Mouse (Mus musculus) embryonic facial prominence, embryonic 11.5 days (tissue): ENCODE results near the gene Cox8b. TPM values are rescaled to one million over a fixed set of nuclear protein-coding genes. Genes with fewer than 3 reads are reported as not detected.

Source experiments
- polyA plus RNA-seq: library from polyadenylated mRNA; unstranded; fragments of >200 nt; fragmentation: Nextera tagmentation; extraction: Ambion mirVana; gene quantifications from 2 replicates; pipeline ENCODE4 v1.2.1, GENCODE M21; 2014

Cox8b gene
- polyA plus RNA-seq, 1 experiment from 2014 or later, result not detected

Other genes starting within 250 kb of the Cox8b start
- gene Olfr539, start 240.5 kb downstream of the Cox8b start, polyA plus RNA-seq, result not detected in 2 replicates
- not detected in 2 replicates for gene Olfr45, start 218.5 kb downstream of the Cox8b start, polyA plus RNA-seq
- gene Olfr541, start 203.2 kb downstream of the Cox8b start, polyA plus RNA-seq, result not detected in 2 replicates
- not detected in 2 replicates for gene Cyp2e1, start 136.7 kb downstream of the Cox8b start, polyA plus RNA-seq
- 0.14 and 0.38 TPM in 2 replicates for gene Syce1, start 112.6 kb downstream of the Cox8b start, polyA plus RNA-seq
- gene Zfp941, start 78.3 kb downstream of the Cox8b start, polyA plus RNA-seq, result 3.5 and 3.6 TPM in 2 replicates
- gene Urah, start 65.4 kb downstream of the Cox8b start, polyA plus RNA-seq, result 1.1 and 1.3 TPM in 2 replicates
- not detected in 2 replicates for gene Scgb1c1, start 54.9 kb downstream of the Cox8b start, polyA plus RNA-seq
- not detected in 2 replicates for gene Odf3, start 52.6 kb downstream of the Cox8b start, polyA plus RNA-seq
- gene Gm45785, start 44.1 kb downstream of the Cox8b start, polyA plus RNA-seq, result not detected in 2 replicates
- 56.7 and 58.3 TPM in 2 replicates for gene Ric8a, start 43.5 kb downstream of the Cox8b start, polyA plus RNA-seq
- gene Bet1l, start 42.9 kb downstream of the Cox8b start, polyA plus RNA-seq, result 22.9 and 31.8 TPM in 2 replicates
- 185 and 195 TPM in 2 replicates for gene Psmd13, start 18.5 kb downstream of the Cox8b start, polyA plus RNA-seq
- 17.1 and 19.3 TPM in 2 replicates for gene Sirt3, start 18.1 kb downstream of the Cox8b start, polyA plus RNA-seq
- 0.07 TPM in 1 of 2 replicates, not detected in the other for gene Nlrp6, start 20.5 kb upstream of the Cox8b start, polyA plus RNA-seq
- gene Pgghg, start 40.9 kb upstream of the Cox8b start, polyA plus RNA-seq, result 12.4 and 14.3 TPM in 2 replicates
- gene Ifitm5, start 49.8 kb upstream of the Cox8b start, polyA plus RNA-seq, result 0.38 and 0.78 TPM in 2 replicates
- gene Gm45717, start 55.5 kb upstream of the Cox8b start, polyA plus RNA-seq, result not detected in 2 replicates
- 595 and 632 TPM in 2 replicates for gene Ifitm2, start 55.5 kb upstream of the Cox8b start, polyA plus RNA-seq
- 19.9 and 20.1 TPM in 2 replicates for gene Ifitm1, start 66.8 kb upstream of the Cox8b start, polyA plus RNA-seq
- gene Ifitm3, start 110.3 kb upstream of the Cox8b start, polyA plus RNA-seq, result 29.8 and 36.5 TPM in 2 replicates
- not detected in 2 replicates for gene Ifitm6, start 117.5 kb upstream of the Cox8b start, polyA plus RNA-seq
- gene Gm17387, start 128.7 kb upstream of the Cox8b start, polyA plus RNA-seq, result not detected in 2 replicates
- 15.8 and 19.4 TPM in 2 replicates for gene B4galnt4, start 160.7 kb upstream of the Cox8b start, polyA plus RNA-seq
- gene Pkp3, start 177.8 kb upstream of the Cox8b start, polyA plus RNA-seq, result 3.1 and 3.5 TPM in 2 replicates
- gene Sigirr, start 200.1 kb upstream of the Cox8b start, polyA plus RNA-seq, result 1.6 and 1.8 TPM in 2 replicates
- gene Ano9, start 217.4 kb upstream of the Cox8b start, polyA plus RNA-seq, result 1.2 and 1.3 TPM in 2 replicates
- 67.3 and 69.6 TPM in 2 replicates for gene Ptdss2, start 221.9 kb upstream of the Cox8b start, polyA plus RNA-seq